Mouse (Mus musculus) CD4-positive, CD25-positive, alpha-beta regulatory T cell, adult 4 months (primary cell): ENCODE measurements around the gene Olfr429. TPM values are rescaled to one million over a fixed set of nuclear protein-coding genes. Genes with fewer than 3 reads are reported as not detected.

ENCODE experiments used
- polyA plus RNA-seq, 2 experiments: library from polyadenylated mRNA; unstranded; fragments of 100-300 nt; shearing (Covaris generic); gene quantifications; one replicate each; pipeline ENCODE4 v1.2.1; 2017

Olfr429 gene
- polyA plus RNA-seq, 2 experiments from 2014 or later: not detected

Other genes starting within 250 kb of the Olfr429 start
- 1 to 10 TPM; 1.2 to 1.5 TPM for gene Ifi211, start 171.3 kb upstream of the Olfr429 start, polyA plus RNA-seq
- gene Mndal, start 141.8 kb upstream of the Olfr429 start, polyA plus RNA-seq: 100 to 1,000 TPM; 417 to 550 TPM
- 100 to 1,000 TPM; 265 to 384 TPM for gene Ifi203, start 141.7 kb upstream of the Olfr429 start, polyA plus RNA-seq
- gene Ifi202b, start 101.6 kb upstream of the Olfr429 start, polyA plus RNA-seq: not detected
- gene Ifi205, start 52.5 kb upstream of the Olfr429 start, polyA plus RNA-seq: under 1 TPM in 1 of 2 experiments, not detected in 1; 0.61 TPM
- not detected for gene Olfr433, start 43.6 kb upstream of the Olfr429 start, polyA plus RNA-seq
- not detected for gene Olfr432, start 35.1 kb upstream of the Olfr429 start, polyA plus RNA-seq
- not detected for gene Olfr430, start 17.7 kb upstream of the Olfr429 start, polyA plus RNA-seq
- not detected for gene Olfr427, start 12.6 kb downstream of the Olfr429 start, polyA plus RNA-seq
- gene Olfr231, start 36.8 kb downstream of the Olfr429 start, polyA plus RNA-seq: not detected
- not detected for gene Olfr424, start 47.2 kb downstream of the Olfr429 start, polyA plus RNA-seq
- gene Olfr420, start 71.3 kb downstream of the Olfr429 start, polyA plus RNA-seq: not detected
- under 1 TPM in 1 of 2 experiments, not detected in 1; 0.06 TPM for gene Spta1, start 88.4 kb downstream of the Olfr429 start, polyA plus RNA-seq
- gene Olfr419, start 167.7 kb downstream of the Olfr429 start, polyA plus RNA-seq: not detected
- not detected for gene Mptx1, start 246.2 kb downstream of the Olfr429 start, polyA plus RNA-seq